Mouse (Mus musculus) liver, postnatal 0 days (tissue): ENCODE results near the gene Renbp. TPM values are rescaled to one million over a fixed set of nuclear protein-coding genes. Genes with fewer than 3 reads are reported as not detected.

ENCODE experiments used
- ATAC-seq: fragments of 200-750 bp; cut with Nextera tagmentation; 2 replicates; pipeline ENCODE4 v1.8.0; 2017; ENCODE audit warnings: mild to moderate bottlenecking, moderate library complexity
- DNase-seq: peaks from one replicate; pipeline ENCODE4 v3.0.0-alpha.2; 2016
- H3K27ac ChIP-seq: fragments of 300-500 bp; sonication (generic); 2 replicates; pipeline ENCODE4 v1.5.1; 2014; ENCODE audit warnings: antibody characterized with exemption, moderate library complexity, mild to moderate bottlenecking, low read depth
- H3K27me3 ChIP-seq: fragments of 300-500 bp; sonication (generic); 2 replicates; pipeline ENCODE4 v1.6.1; 2014; ENCODE audit warnings: low read length, control low read depth, mixed read lengths; ENCODE audit not compliant: insufficient read depth
- H3K36me3 ChIP-seq: fragments of 300-500 bp; sonication (generic); replicated peaks from 2 replicates; pipeline ENCODE4 v1.6.1; 2014; ENCODE audit warnings: mild to moderate bottlenecking, control low read depth, low read length, moderate library complexity, mixed read lengths; ENCODE audit not compliant: insufficient read depth
- H3K4me1 ChIP-seq: fragments of 300-500 bp; sonication (generic); 2 replicates; pipeline ENCODE4 v1.6.1; 2014; ENCODE audit warnings: antibody characterized with exemption, mild to moderate bottlenecking, control low read depth; ENCODE audit not compliant: insufficient read depth
- H3K4me2 ChIP-seq: fragments of 300-500 bp; sonication (generic); 2 replicates; pipeline ENCODE4 v1.6.1; 2014; ENCODE audit warnings: low read depth, mild to moderate bottlenecking, low read length, moderate library complexity, mixed read lengths
- H3K4me3 ChIP-seq: fragments of 300-500 bp; sonication (generic); 2 replicates; pipeline ENCODE4 v1.5.1; 2014; ENCODE audit warnings: low read depth, low read length
- H3K9ac ChIP-seq: fragments of 300-500 bp; sonication (generic); replicated peaks from 2 replicates; pipeline ENCODE4 v1.6.1; 2014; ENCODE audit warnings: mild to moderate bottlenecking, moderate library complexity
- H3K9me3 ChIP-seq: fragments of 300-500 bp; sonication (generic); 2 replicates; pipeline ENCODE4 v1.6.1; 2016; ENCODE audit warnings: mild to moderate bottlenecking, control low read depth, low read length, mixed read lengths
- CTCF ChIP-seq: sonication (generic); IDR thresholded peaks from 2 replicates; pipeline ENCODE4 v1.5.1; 2016; ENCODE audit warnings: antibody characterized with exemption, low read depth
- EP300 ChIP-seq: IDR thresholded peaks from 2 replicates; pipeline ENCODE4 v1.6.1; 2016; ENCODE audit warnings: antibody characterized with exemption, low read depth, mild to moderate bottlenecking
- WGBS: fragments of 180-500 bp; shearing (Covaris S2); extraction: QIAGEN DNeasy Blood & Tissue Kit; methylation state at CpG from one replicate; pipeline ENCODE4 v1.1.7; 2014; ENCODE audit not compliant: insufficient replicate concordance; 5-methylcytosine and 5-hydroxymethylcytosine counted together
- polyA plus RNA-seq: library from polyadenylated mRNA; unstranded; fragments of >200 nt; fragmentation: Nextera tagmentation; extraction: Ambion mirVana; gene quantifications from 2 replicates; pipeline ENCODE4 v1.2.1, GENCODE M21; 2015

Renbp gene
- polyA plus RNA-seq, 1 experiment from 2014 or later: 22.3 TPM

GRCm38 (mm10) chrX:73969167-73969566, 38.5 kb upstream of the Renbp start:
- DNase-seq (no peak), ATAC-seq (no peak)
- Histone ChIP-seq H3K4me3 (no peak overlapping the region), H3K27me3 (no peaks in the 10 kb centered on the region), H3K4me2 (no peak overlapping the region), H3K9me3 (no peaks in the 10 kb centered on the region), H3K27ac (peak overlapping the region; percentile 99), H3K9ac (no peak overlapping the region; the same call in 1 of the 2 replicates), H3K4me1 (peaks cover 9% of the 10 kb centered on the region), H3K36me3 (no peaks in the 10 kb centered on the region)
- peak; percentile 25; the same call in 1 of the 2 replicates for TF ChIP-seq EP300
- TF ChIP-seq CTCF: no peak
- 59% methylated on average over 1 of the region's 1 CpGs for WGBS

GRCm38 (mm10) chrX:73967177-73968075, 36.8 kb upstream of the Renbp start:
- Histone ChIP-seq H3K27ac (peak overlapping the region; percentile 99), H3K4me2 (peak overlapping the region; percentile 71), H3K9me3 (no peaks in the 10 kb centered on the region), H3K9ac (peak overlapping the region; percentile 80), H3K4me1 (peaks cover 22% of the 10 kb centered on the region), H3K27me3 (no peaks in the 10 kb centered on the region), H3K36me3 (0 out of 2 replicates have a peak, but pooled peaks cover under 1% of the 10 kb centered on the region), H3K4me3 (peak overlapping the region; percentile 80)
- TF ChIP-seq CTCF (no peak), EP300 (0 out of 2 replicates have a peak, but pooled peaks have one; percentile 14)
- 16% methylated on average over 55 of the region's 60 CpGs for WGBS
- peak; percentile 81 for ATAC-seq
- peak; percentile 88 for DNase-seq

GRCm38 (mm10) chrX:73966248-73967176, 35.9 kb upstream of the Renbp start, which contains the start of gene Hcfc1:
Hcfc1 (minus strand) TSS chrX:73966357.
- H3K9ac ChIP-seq: peak within 1 kb of the TSS; percentile 80
- no peaks in the 10 kb centered on the region for H3K9me3 ChIP-seq
- peaks cover 26% of the 10 kb centered on the region for H3K4me1 ChIP-seq
- TF ChIP-seq EP300: no peak; the same call in 1 of the 2 replicates
- no peak for TF ChIP-seq CTCF
- no peaks in the 10 kb centered on the region for H3K27me3 ChIP-seq
- 0 out of 2 replicates have a peak, but pooled peaks cover 7% of the 10 kb centered on the region for H3K36me3 ChIP-seq
- H3K27ac ChIP-seq: peak within 1 kb of the TSS; percentile 99
- DNase-seq: peak; percentile 89
- ATAC-seq: peak; percentile 66
- H3K4me3 ChIP-seq: peak within 1 kb of the TSS; percentile 80
- peak within 1 kb of the TSS; percentile 71 for H3K4me2 ChIP-seq
- WGBS: 15% methylated on average over 57 of the region's 58 CpGs

- Histone ChIP-seq H3K36me3 (peaks cover 17% of the 10 kb centered on the region), H3K27ac (peak overlapping the region; percentile 99), H3K9me3 (no peaks in the 10 kb centered on the region), H3K4me3 (peak overlapping the region; percentile 80), H3K4me2 (peak overlapping the region; percentile 71), H3K9ac (peak overlapping the region; percentile 80), H3K4me1 (peaks cover 29% of the 10 kb centered on the region), H3K27me3 (no peaks in the 10 kb centered on the region)
- no peak for ATAC-seq
- no peak for TF ChIP-seq EP300
- TF ChIP-seq CTCF: no peak
- DNase-seq: peak; percentile 53
- 29% methylated on average over 20 of the region's 20 CpGs for WGBS
Measured at GRCm38 (mm10) chrX:73965307-73965706, 34.7 kb upstream of the Renbp start.

GRCm38 (mm10) chrX:73964363-73964762, 33.7 kb upstream of the Renbp start:
- Histone ChIP-seq H3K27me3 (no peaks in the 10 kb centered on the region), H3K27ac (peak overlapping the region; percentile 99), H3K36me3 (peaks cover 22% of the 10 kb centered on the region), H3K9ac (peak overlapping the region; percentile 42; the same call in 1 of the 2 replicates), H3K4me3 (peak overlapping the region; percentile 80), H3K9me3 (no peaks in the 10 kb centered on the region), H3K4me1 (peaks cover 29% of the 10 kb centered on the region), H3K4me2 (peak overlapping the region; percentile 71)
- DNase-seq (peak; percentile 46), ATAC-seq (no peak)
- WGBS: 17% methylated on average over 3 of the region's 3 CpGs
- TF ChIP-seq CTCF (no peak), EP300 (no peak)

GRCm38 (mm10) chrX:73954988-73955387, 24.3 kb upstream of the Renbp start:
- DNase-seq: no peak
- no peak overlapping the region for H3K9ac ChIP-seq
- H3K4me3 ChIP-seq: no peak overlapping the region
- H3K4me1 ChIP-seq: no peaks in the 10 kb centered on the region
- ATAC-seq: no peak
- TF ChIP-seq CTCF (no peak), EP300 (no peak)
- no peaks in the 10 kb centered on the region for H3K9me3 ChIP-seq
- H3K27ac ChIP-seq: no peak overlapping the region
- WGBS: 88% methylated on average over 6 of the region's 6 CpGs
- no peaks in the 10 kb centered on the region for H3K27me3 ChIP-seq
- H3K36me3 ChIP-seq: peaks cover 84% of the 10 kb centered on the region
- H3K4me2 ChIP-seq: no peak overlapping the region
